Mouse (Mus musculus): ENCODE measurements around the gene Serpine1. TPM values are rescaled to one million over a fixed set of nuclear protein-coding genes. Genes with fewer than 3 reads are reported as not detected.

Gene Serpine1
- polyA plus RNA-seq, 1 experiment from 2014 or later: 0.86 TPM

DNA sequence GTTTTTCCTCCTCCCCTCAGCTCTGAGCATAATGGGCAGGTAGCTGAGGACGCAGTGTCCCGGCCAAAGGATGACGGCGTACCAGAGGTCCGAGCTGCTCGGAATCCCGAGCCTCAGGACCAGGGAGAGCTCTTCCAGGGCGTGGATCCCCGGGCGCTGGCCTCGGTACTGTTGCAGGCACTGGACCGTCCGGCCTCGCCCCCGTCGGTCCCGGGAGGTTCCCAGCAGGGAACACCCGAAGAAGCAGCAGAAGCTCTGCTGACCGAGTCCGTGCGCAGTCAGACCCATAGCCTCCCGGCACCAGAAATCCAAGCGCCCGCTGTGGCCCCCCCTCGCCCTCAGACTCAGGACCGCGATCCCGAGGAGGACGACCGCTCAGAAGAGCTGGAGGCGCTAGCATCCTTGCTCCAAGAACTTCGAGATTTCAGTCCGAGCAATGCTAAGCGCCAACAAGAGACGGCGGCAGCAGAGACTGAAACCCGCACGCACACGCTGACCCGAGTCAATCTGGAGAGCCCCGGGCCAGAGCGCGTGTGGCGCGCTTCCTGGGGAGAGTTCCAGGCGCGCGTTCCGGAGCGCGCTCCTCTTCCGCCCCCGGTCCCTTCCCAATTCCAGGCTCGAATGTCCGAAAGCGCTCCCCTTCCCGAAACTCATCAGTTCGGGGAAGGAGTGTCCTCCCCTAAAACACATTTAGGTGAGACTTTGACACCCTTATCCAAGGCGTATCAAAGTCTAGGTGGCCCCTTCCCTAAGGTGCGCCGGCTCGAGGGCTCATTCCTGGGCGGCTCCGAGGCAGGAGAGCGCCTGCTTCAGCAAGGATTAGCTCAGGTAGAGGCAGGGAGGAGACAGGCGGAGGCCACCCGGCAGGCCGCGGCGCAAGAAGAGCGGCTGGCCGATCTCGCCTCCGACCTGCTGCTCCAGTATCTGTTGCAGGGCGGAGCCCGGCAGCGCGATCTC is 40.7 kb downstream of the Serpine1 start:
- TF ChIP-seq CTCF (IDR thresholded peaks at IDR 0.05; ENCODE audit: low read depth): no peak
- Histone ChIP-seq H3K4me3 (ENCODE audit: low read depth, low read length) (peak overlapping the region; percentile 44), H3K4me2 (peak overlapping the region; percentile 100), H3K9ac (no peak overlapping the region), H3K9me3 (ENCODE audit: low read depth, low read length) (no peaks in the 10 kb centered on the region), H3K4me1 (ENCODE audit: insufficient read depth) (peaks cover 11% of the 10 kb centered on the region; the same call in 1 of the 2 replicates), H3K36me3 (ENCODE audit: insufficient read depth) (peaks cover 15% of the 10 kb centered on the region; the same call in 1 of the 2 replicates), H3K27ac (ENCODE audit: low read depth) (no peak overlapping the region), H3K27me3 (ENCODE audit: insufficient read depth, low read length) (peaks cover 56% of the 10 kb centered on the region)
- DNase-seq (peak; percentile 67), ATAC-seq (ENCODE audit: insufficient read depth) (no peak)
- under 1% methylated on average over 78 of the region's 78 CpGs for WGBS

DNA sequence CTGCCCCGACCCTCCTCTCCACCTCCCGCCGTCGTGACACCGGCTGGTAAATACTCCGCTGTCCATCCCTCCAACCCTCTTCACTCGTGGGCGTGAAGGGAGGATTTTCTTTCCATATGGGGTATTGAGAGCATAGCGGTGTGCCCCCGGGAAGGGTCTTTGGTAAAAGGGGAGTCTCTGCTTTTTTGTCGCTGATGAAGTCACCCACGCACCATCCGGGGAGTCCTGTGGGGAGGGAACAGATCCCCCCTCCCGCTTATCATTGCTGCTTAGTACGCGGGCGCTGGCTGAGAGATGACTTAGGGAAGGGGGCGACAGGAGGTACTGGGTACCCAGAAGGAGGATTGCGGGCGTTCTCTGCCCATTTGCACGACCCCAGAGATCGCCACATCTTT is 41.7 kb downstream of the Serpine1 start:
- no peak for TF ChIP-seq CTCF (IDR thresholded peaks at IDR 0.05; ENCODE audit: low read depth)
- Histone ChIP-seq H3K4me2 (peak overlapping the region; percentile 62), H3K4me3 (ENCODE audit: low read depth, low read length) (peak overlapping the region; percentile 27; the same call in 1 of the 2 replicates), H3K27ac (ENCODE audit: low read depth) (no peak overlapping the region), H3K36me3 (ENCODE audit: insufficient read depth) (0 out of 2 replicates have a peak, but pooled peaks cover 6% of the 10 kb centered on the region), H3K9me3 (ENCODE audit: low read depth, low read length) (no peaks in the 10 kb centered on the region), H3K9ac (no peak overlapping the region), H3K27me3 (ENCODE audit: insufficient read depth, low read length) (peaks cover 66% of the 10 kb centered on the region), H3K4me1 (ENCODE audit: insufficient read depth) (peaks cover 11% of the 10 kb centered on the region; the same call in 1 of the 2 replicates)
- DNase-seq (no peak), ATAC-seq (ENCODE audit: insufficient read depth) (no peak)
- WGBS: 14% methylated on average over 22 of the region's 22 CpGs

DNA sequence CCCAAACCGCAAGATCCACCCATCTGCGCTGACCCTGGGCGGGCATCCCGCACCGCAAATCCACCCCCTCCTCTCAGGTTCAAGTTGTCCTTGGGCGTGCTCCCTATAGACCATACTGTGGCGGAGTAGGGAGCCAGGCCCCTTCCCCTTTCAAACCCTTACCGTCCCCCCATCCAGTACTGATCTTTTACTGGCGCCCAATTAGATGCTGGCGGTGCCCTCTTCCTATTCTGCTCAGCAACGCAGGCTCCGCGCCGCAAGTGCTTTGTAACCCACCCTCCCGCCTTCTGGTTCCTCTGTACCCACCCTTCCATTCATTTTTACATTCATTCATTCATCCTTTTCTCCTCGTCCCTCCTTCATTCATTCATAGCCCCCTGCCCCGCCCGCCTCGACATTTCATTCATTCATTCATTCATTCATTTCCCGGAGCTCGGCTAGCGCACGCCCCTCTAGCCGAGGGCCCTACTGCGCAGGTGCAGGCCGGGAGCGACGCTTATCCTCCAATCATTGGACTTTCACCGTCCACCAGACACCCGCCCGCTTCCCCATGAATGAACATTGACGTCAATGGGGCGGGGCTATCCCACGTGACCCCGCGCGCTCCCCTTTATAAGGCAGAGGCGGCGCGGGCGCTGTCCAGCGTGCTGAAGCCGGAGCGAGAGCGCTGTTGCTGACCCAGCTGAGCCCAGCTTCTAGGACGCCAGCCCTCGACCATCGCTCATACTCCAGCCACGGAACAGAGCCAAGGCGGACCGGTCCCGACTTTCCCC is 42.2 kb downstream of the Serpine1 start:
- Histone ChIP-seq H3K4me3 (ENCODE audit: low read depth, low read length) (peak overlapping the region; percentile 27), H3K4me1 (ENCODE audit: insufficient read depth) (peaks cover 11% of the 10 kb centered on the region; the same call in 1 of the 2 replicates), H3K4me2 (peak overlapping the region; percentile 62), H3K27ac (ENCODE audit: low read depth) (no peak overlapping the region), H3K9ac (no peak overlapping the region), H3K27me3 (ENCODE audit: insufficient read depth, low read length) (peaks cover 71% of the 10 kb centered on the region), H3K9me3 (ENCODE audit: low read depth, low read length) (no peaks in the 10 kb centered on the region), H3K36me3 (ENCODE audit: insufficient read depth) (0 out of 2 replicates have a peak, but pooled peaks cover 3% of the 10 kb centered on the region)
- ATAC-seq (ENCODE audit: insufficient read depth) (peak; percentile 42), DNase-seq (peak; percentile 99)
- TF ChIP-seq CTCF (IDR thresholded peaks at IDR 0.05; ENCODE audit: low read depth): peak; percentile 8; the same call in 1 of the 2 replicates
- 1% methylated on average over 52 of the region's 52 CpGs for WGBS

DNA sequence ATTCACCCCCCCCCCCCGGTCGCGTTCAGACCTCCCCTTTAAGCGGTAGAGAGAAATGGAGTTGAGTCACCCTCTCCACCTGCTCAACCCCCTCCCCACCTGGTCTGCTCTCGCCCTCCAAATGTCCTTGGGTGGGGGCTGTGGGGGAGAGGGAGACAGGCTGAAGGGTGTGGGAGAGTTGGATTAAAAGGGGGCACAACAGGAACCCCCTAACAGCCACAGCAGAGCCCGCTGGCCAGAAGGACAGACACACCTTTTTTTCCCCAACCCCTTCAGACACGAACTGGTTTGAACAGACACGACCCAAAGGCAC is 42.8 kb downstream of the Serpine1 start:
- ATAC-seq (ENCODE audit: insufficient read depth): no peak
- no peak for TF ChIP-seq CTCF (IDR thresholded peaks at IDR 0.05; ENCODE audit: low read depth)
- Histone ChIP-seq H3K9ac (no peak overlapping the region), H3K4me2 (peak overlapping the region; percentile 62), H3K27me3 (ENCODE audit: insufficient read depth, low read length) (peaks cover 77% of the 10 kb centered on the region), H3K4me1 (ENCODE audit: insufficient read depth) (peaks cover 11% of the 10 kb centered on the region; the same call in 1 of the 2 replicates), H3K36me3 (ENCODE audit: insufficient read depth) (no peaks in the 10 kb centered on the region), H3K4me3 (ENCODE audit: low read depth, low read length) (peak overlapping the region; percentile 27; the same call in 1 of the 2 replicates), H3K9me3 (ENCODE audit: low read depth, low read length) (no peaks in the 10 kb centered on the region), H3K27ac (ENCODE audit: low read depth) (no peak overlapping the region)
- no peak for DNase-seq
- 1% methylated on average over 8 of the region's 8 CpGs for WGBS

DNA sequence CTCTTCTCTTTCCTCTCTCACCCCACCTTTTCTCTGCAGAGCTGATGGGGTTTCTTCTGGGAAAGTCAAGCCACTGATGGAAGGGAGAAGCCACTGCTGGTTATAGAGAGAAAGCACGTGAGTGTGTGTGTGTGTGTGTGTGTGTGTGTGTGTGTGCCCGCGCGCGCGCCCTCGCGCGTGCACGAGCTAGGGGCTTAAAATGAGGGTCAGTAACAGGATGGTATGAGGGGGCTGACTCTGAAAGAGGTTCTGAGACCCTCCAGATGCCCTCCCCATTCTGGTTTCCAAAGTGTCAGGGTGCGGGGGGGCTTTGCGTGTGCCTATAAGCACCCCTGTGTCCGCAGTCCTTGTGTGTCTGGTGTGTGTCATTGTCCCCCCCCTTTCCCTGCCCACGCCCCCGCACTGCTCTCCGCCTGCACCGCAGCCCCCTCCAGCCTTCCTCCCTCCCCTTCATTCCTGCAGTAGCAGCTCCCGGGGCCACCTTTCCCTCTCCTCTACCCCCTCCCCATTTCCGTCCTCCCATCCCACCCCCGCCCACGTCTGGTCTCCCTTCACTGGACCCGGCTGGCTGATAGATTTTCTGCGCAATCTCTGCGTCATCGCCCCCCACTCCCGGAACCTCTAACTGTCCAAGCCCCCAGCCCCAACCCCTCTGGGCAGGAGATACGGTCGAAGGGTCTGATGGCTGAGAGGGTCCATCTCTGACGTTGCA is 43.4 kb downstream of the Serpine1 start:
- WGBS: 6% methylated on average over 29 of the region's 29 CpGs
- no peaks in the 10 kb centered on the region for H3K9me3 ChIP-seq (ENCODE audit: low read depth, low read length)
- no peak for DNase-seq
- no peak for ATAC-seq (ENCODE audit: insufficient read depth)
- H3K9ac ChIP-seq: no peak overlapping the region
- peaks cover 11% of the 10 kb centered on the region; the same call in 1 of the 2 replicates for H3K4me1 ChIP-seq (ENCODE audit: insufficient read depth)
- H3K4me2 ChIP-seq: no peak overlapping the region
- peaks cover 80% of the 10 kb centered on the region for H3K27me3 ChIP-seq (ENCODE audit: insufficient read depth, low read length)
- no peak overlapping the region for H3K27ac ChIP-seq (ENCODE audit: low read depth)
- no peaks in the 10 kb centered on the region for H3K36me3 ChIP-seq (ENCODE audit: insufficient read depth)
- no peak for TF ChIP-seq CTCF (IDR thresholded peaks at IDR 0.05; ENCODE audit: low read depth)
- H3K4me3 ChIP-seq (ENCODE audit: low read depth, low read length): no peak overlapping the region

DNA sequence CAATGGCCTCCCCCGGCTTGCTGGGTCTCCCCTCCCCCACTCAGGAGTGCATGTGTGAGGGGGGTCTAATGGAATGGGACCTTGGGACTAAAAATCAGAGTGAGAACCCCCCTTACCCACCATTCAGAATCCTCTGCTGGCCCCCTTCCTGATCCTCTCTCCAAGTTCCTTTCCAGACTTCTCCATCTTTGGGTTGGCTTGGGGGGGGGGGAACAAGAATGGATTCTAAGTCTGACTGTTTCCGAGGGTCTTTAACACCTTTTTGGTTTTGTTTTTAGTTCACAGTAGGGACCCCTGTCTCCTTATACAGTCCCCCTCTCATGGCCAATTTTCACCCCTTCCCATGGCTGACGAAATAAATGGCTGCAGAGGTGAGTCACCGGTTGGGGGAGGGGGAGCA is 46.0 kb downstream of the Serpine1 start, which contains the start of gene Vgf:
Gene Vgf (plus strand): TSS at position 301 of the 400 bp plus-strand sequence.
- ATAC-seq (ENCODE audit: insufficient read depth): no peak
- no peak for TF ChIP-seq CTCF (IDR thresholded peaks at IDR 0.05; ENCODE audit: low read depth)

More for the DNA sequence above, 46.0 kb downstream of the Serpine1 start, which contains the start of gene Vgf:
- no peak within 1 kb of the TSS for H3K27ac ChIP-seq (ENCODE audit: low read depth)
- H3K36me3 ChIP-seq (ENCODE audit: insufficient read depth): no peaks in the 10 kb centered on the region
- no peak within 1 kb of the TSS for H3K9ac ChIP-seq
- no peak within 1 kb of the TSS for H3K4me3 ChIP-seq (ENCODE audit: low read depth, low read length)
- 16% methylated on average over 4 of the region's 4 CpGs for WGBS
- peak within 1 kb of the TSS; percentile 15; the same call in 1 of the 2 replicates for H3K4me2 ChIP-seq
- H3K27me3 ChIP-seq (ENCODE audit: insufficient read depth, low read length): peaks cover 65% of the 10 kb centered on the region
- H3K4me1 ChIP-seq (ENCODE audit: insufficient read depth): peaks cover 5% of the 10 kb centered on the region; the same call in 1 of the 2 replicates
- no peak for DNase-seq
- no peaks in the 10 kb centered on the region for H3K9me3 ChIP-seq (ENCODE audit: low read depth, low read length)

Data from lung, embryonic 14.5 days (tissue).